Mouse (Mus musculus) olfactory bulb, adult 2 months (tissue): ENCODE measurements around the gene Gabrr3. TPM values are rescaled to one million over a fixed set of nuclear protein-coding genes. Genes with fewer than 3 reads are reported as not detected.

Experiments
- H3K27ac ChIP-seq: fragments of 200-500 bp; 2 replicates; pipeline ENCODE4 v1.5.1; 2012; ENCODE audit warnings: low read depth, low read length; ENCODE audit not compliant: insufficient read depth
- H3K4me1 ChIP-seq: fragments of 200-500 bp; 2 replicates; pipeline ENCODE4 v1.6.1; 2012; ENCODE audit warnings: low read length; ENCODE audit not compliant: control insufficient read depth, insufficient read depth
- H3K4me3 ChIP-seq: fragments of 200-500 bp; 2 replicates; pipeline ENCODE4 v1.5.1; 2012; ENCODE audit warnings: mild to moderate bottlenecking, low read depth, low read length, moderate library complexity; ENCODE audit not compliant: insufficient read depth
- CTCF ChIP-seq: fragments of 200-500 bp; IDR thresholded peaks from 2 replicates; pipeline ENCODE4 v1.5.1; 2012; ENCODE audit warnings: low read depth, mild to moderate bottlenecking, low read length, moderate library complexity; ENCODE audit not compliant: insufficient read depth
- POLR2A ChIP-seq: fragments of 200-500 bp; IDR thresholded peaks from 2 replicates; pipeline ENCODE4 v1.6.1; 2012; ENCODE audit warnings: mild to moderate bottlenecking, low read depth, low read length, moderate library complexity; ENCODE audit not compliant: insufficient read depth
- WGBS: fragments of 180-500 bp; shearing (Covaris S2); methylation state at CpG from one replicate; pipeline ENCODE4 v1.1.7; 2018; 5-methylcytosine and 5-hydroxymethylcytosine counted together
- polyA plus RNA-seq: library from polyadenylated mRNA; stranded (reverse); fragments of >200 nt; gene quantifications from 2 replicates; pipeline ENCODE4 v1.2.4, GENCODE M21; 2012; ENCODE audit warnings: low replicate concordance; ENCODE audit not compliant: missing spikeins, insufficient read depth, insufficient read length

Gene Gabrr3
- polyA plus RNA-seq, 1 experiment = not detected

DNA sequence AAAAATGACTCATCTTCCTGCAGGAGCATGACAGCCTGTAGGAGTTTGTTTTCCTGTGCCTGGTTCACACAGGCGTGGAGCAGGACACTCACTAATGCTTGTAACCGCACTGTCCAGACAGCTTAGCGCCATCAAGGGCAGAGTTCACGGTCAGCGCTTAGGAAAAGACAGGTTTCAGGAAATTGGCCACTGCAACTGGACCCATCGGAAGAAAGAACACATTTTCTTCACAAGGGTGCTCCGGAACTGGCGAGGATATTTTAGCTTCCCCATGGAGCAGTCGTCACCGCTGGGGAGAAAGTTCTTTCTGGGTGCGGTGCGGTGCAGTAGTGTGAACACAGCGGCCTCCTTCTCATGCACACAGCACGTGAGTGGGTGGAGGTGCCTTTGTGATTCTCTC is 86.1 kb downstream of the Gabrr3 start:
- no peak overlapping the region for H3K27ac ChIP-seq
- TF ChIP-seq POLR2A = no peak
- TF ChIP-seq CTCF = no peak
- H3K4me3 ChIP-seq = no peak overlapping the region
- H3K4me1 ChIP-seq = no peaks in the 10 kb centered on the region
- 86% methylated on average over 14 of the region's 14 CpGs for WGBS

DNA sequence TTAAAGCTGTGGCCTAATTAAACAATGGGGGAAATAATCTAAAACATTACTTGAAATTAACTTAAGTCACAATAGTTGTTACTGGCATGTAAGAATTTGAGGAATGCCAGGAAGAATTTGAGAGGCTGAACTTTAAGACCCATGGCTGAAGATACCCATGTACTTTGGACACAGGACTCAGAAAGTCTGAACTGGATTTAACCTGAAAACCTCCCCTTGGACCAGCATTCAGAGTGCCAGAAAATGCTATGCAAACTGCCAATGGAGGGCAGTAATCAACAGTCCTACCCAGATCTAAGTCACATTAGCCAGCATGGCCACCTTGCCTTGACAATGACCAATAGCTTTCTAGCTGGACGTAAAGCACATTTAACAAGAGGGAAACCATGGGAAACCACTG is 90.8 kb downstream of the Gabrr3 start:
- Histone ChIP-seq H3K4me3 (no peak overlapping the region), H3K27ac (no peak overlapping the region), H3K4me1 (no peaks in the 10 kb centered on the region)
- TF ChIP-seq CTCF (no peak), POLR2A (no peak)
- WGBS = 93% methylated on average over 1 of the region's 1 CpGs

DNA sequence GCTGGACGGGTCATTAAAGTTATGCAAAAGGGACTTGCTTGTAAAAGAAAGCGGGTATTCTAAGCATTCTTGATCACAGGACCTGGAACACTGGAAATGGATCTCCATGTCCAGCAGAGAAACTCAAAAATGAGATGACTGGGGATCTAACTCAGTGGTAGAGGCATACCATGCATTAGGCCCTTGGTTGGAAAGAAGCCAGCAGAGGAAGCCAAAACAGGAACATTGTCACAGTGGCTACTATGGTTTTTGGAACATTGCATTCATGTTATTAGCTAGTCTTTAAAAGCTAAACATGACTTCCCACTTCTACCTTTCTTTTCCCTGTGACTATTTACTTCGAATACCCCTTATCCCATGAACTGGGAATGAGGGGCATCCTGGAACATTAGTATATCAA is 92.0 kb downstream of the Gabrr3 start:
- 85% methylated on average over 3 of the region's 3 CpGs for WGBS
- no peak overlapping the region for H3K4me3 ChIP-seq
- TF ChIP-seq CTCF (no peak), POLR2A (no peak)

GRCm38 (mm10) chr16:59509830-59510229 is 102.7 kb downstream of the Gabrr3 start:
- WGBS = 91% methylated on average over 5 of the region's 5 CpGs
- TF ChIP-seq POLR2A (no peak), CTCF (no peak)
- Histone ChIP-seq H3K4me3 (no peak overlapping the region), H3K4me1 (no peaks in the 10 kb centered on the region), H3K27ac (no peak overlapping the region)

More for the DNA sequence above, 92.0 kb downstream of the Gabrr3 start:
- Histone ChIP-seq H3K4me1 (no peaks in the 10 kb centered on the region), H3K27ac (no peak overlapping the region)

Other genes starting within 250 kb of the Gabrr3 start
- gene Olfr196, start 236.9 kb upstream of the Gabrr3 start, polyA plus RNA-seq = not detected in 2 replicates
- gene Olfr198, start 203.8 kb upstream of the Gabrr3 start, polyA plus RNA-seq = not detected in 2 replicates
- not detected in 2 replicates for gene Olfr199, start 187.6 kb upstream of the Gabrr3 start, polyA plus RNA-seq
- not detected in 2 replicates for gene Olfr201, start 134.7 kb upstream of the Gabrr3 start, polyA plus RNA-seq
- gene Olfr202, start 120.5 kb upstream of the Gabrr3 start, polyA plus RNA-seq = not detected in 2 replicates
- not detected in 2 replicates for gene Olfr203, start 108.5 kb upstream of the Gabrr3 start, polyA plus RNA-seq
- not detected in 2 replicates for gene Olfr204, start 89.1 kb upstream of the Gabrr3 start, polyA plus RNA-seq
- not detected in 2 replicates for gene Olfr205, start 76.2 kb upstream of the Gabrr3 start, polyA plus RNA-seq
- not detected in 2 replicates for gene Olfr206, start 58.1 kb upstream of the Gabrr3 start, polyA plus RNA-seq
- gene Olfr209, start 43.3 kb upstream of the Gabrr3 start, polyA plus RNA-seq = not detected in 2 replicates
- gene Riox2, start 64.4 kb downstream of the Gabrr3 start, polyA plus RNA-seq = not detected in 2 replicates
- not detected in 2 replicates for gene Crybg3, start 193.6 kb downstream of the Gabrr3 start, polyA plus RNA-seq
- gene Arl6, start 232.1 kb downstream of the Gabrr3 start, polyA plus RNA-seq = not detected in 2 replicates